Mouse (Mus musculus) forebrain, embryonic 15.5 days (tissue): ENCODE data around the gene Foxj3. TPM values are rescaled to one million over a fixed set of nuclear protein-coding genes. Genes with fewer than 3 reads are reported as not detected.
"Not testable (repeated sequence)": the region's sequence is repeated elsewhere in the genome, so short reads cannot be mapped to it uniquely, and the experiment has no call there.

Experiments used
- ATAC-seq: fragments of 200-750 bp; cut with Nextera tagmentation; replicated peaks from 2 replicates; pipeline ENCODE4 v1.8.0; 2017; ENCODE audit warnings: mild to moderate bottlenecking, moderate TSS enrichment, moderate library complexity
- H3K27ac ChIP-seq: fragments of 300-500 bp; sonication (generic); replicated peaks from 2 replicates; pipeline ENCODE4 v1.5.1; 2015; ENCODE audit warnings: mild to moderate bottlenecking, inconsistent platforms
- H3K27me3 ChIP-seq: fragments of 300-500 bp; sonication (generic); 2 replicates; pipeline ENCODE4 v1.6.1; 2015; ENCODE audit warnings: inconsistent platforms
- H3K36me3 ChIP-seq: fragments of 300-500 bp; sonication (generic); 2 replicates; pipeline ENCODE4 v1.6.1; 2015; ENCODE audit warnings: mild to moderate bottlenecking, inconsistent platforms
- H3K4me1 ChIP-seq: fragments of 300-500 bp; sonication (generic); 2 replicates; pipeline ENCODE4 v1.6.1; 2015; ENCODE audit warnings: inconsistent platforms
- H3K4me2 ChIP-seq: fragments of 300-500 bp; sonication (generic); replicated peaks from 2 replicates; pipeline ENCODE4 v1.6.1; 2015; ENCODE audit warnings: mild to moderate bottlenecking, inconsistent platforms
- H3K4me3 ChIP-seq: fragments of 300-500 bp; sonication (generic); 2 replicates; pipeline ENCODE4 v1.5.1; 2015; ENCODE audit warnings: mild to moderate bottlenecking, inconsistent platforms
- H3K9ac ChIP-seq: fragments of 300-500 bp; sonication (generic); replicated peaks from 2 replicates; pipeline ENCODE4 v1.6.1; 2015; ENCODE audit warnings: mild to moderate bottlenecking, inconsistent platforms
- H3K9me3 ChIP-seq: fragments of 300-500 bp; sonication (generic); 2 replicates; pipeline ENCODE4 v1.6.1; 2016; ENCODE audit warnings: inconsistent platforms
- WGBS: fragments of 180-500 bp; shearing (Covaris S2); methylation state at CpG from one replicate; pipeline ENCODE4 v1.1.7; 2015; ENCODE audit warnings: mixed read lengths; 5-methylcytosine and 5-hydroxymethylcytosine counted together
- polyA plus RNA-seq: library from polyadenylated mRNA; unstranded; fragments of >200 nt; fragmentation: Nextera tagmentation; extraction: Ambion mirVana; gene quantifications from 2 replicates; pipeline ENCODE4 v1.2.1, GENCODE M21; 2015

The Foxj3 gene
- polyA plus RNA-seq = 30.8 and 34.5 TPM in 2 replicates

GRCm38 (mm10) chr4:119536615-119537014 is at the start of gene Foxj3:
TSS of gene Foxj3 (plus strand) at chr4:119537004.
- WGBS = 90% methylated on average over 4 of the region's 4 CpGs
- H3K36me3 ChIP-seq, ATAC-seq, H3K27ac ChIP-seq, H3K27me3 ChIP-seq, H3K9ac ChIP-seq, H3K4me3 ChIP-seq, H3K4me2 ChIP-seq, H3K9me3 ChIP-seq: not testable (repeated sequence)
- peaks cover 20% of the 10 kb centered on the region for H3K4me1 ChIP-seq

GRCm38 (mm10) chr4:119489666-119490065 is 47.1 kb upstream of the Foxj3 start:
- H3K36me3 ChIP-seq = no peaks in the 10 kb centered on the region
- WGBS = 66% methylated on average over 10 of the region's 10 CpGs
- H3K9me3 ChIP-seq = no peaks in the 10 kb centered on the region
- H3K27ac ChIP-seq = no peak overlapping the region
- no peak for ATAC-seq
- H3K4me3 ChIP-seq = no peak overlapping the region
- H3K4me1 ChIP-seq = peaks cover 11% of the 10 kb centered on the region
- no peaks in the 10 kb centered on the region for H3K27me3 ChIP-seq
- no peak overlapping the region for H3K9ac ChIP-seq
- no peak overlapping the region for H3K4me2 ChIP-seq

- no peak for ATAC-seq
Observed at GRCm38 (mm10) chr4:119490806-119491205, 46.0 kb upstream of the Foxj3 start.

GRCm38 (mm10) chr4:119492291-119492932 is 44.4 kb upstream of the Foxj3 start, which contains the start of gene Rimkla:
TSS of gene Rimkla (minus strand) at chr4:119492628.
- H3K4me3 ChIP-seq = peak within 1 kb of the TSS; percentile 54
- no peaks in the 10 kb centered on the region for H3K9me3 ChIP-seq
- peak; percentile 95 for ATAC-seq
- peak within 1 kb of the TSS; percentile 74 for H3K4me2 ChIP-seq
- no peaks in the 10 kb centered on the region for H3K27me3 ChIP-seq
- no peaks in the 10 kb centered on the region for H3K36me3 ChIP-seq
- peak within 1 kb of the TSS; percentile 66 for H3K9ac ChIP-seq
- peak within 1 kb of the TSS; percentile 68 for H3K27ac ChIP-seq
- WGBS = under 1% methylated on average over 77 of the region's 77 CpGs
- H3K4me1 ChIP-seq = peaks cover 11% of the 10 kb centered on the region

More at GRCm38 (mm10) chr4:119490806-119491205, 46.0 kb upstream of the Foxj3 start:
- Histone ChIP-seq H3K4me3 (no peak overlapping the region), H3K9ac (no peak overlapping the region), H3K9me3 (no peaks in the 10 kb centered on the region), H3K4me1 (peaks cover 11% of the 10 kb centered on the region), H3K27me3 (no peaks in the 10 kb centered on the region), H3K4me2 (no peak overlapping the region), H3K36me3 (no peaks in the 10 kb centered on the region), H3K27ac (no peak overlapping the region)
- 80% methylated on average over 3 of the region's 3 CpGs for WGBS

GRCm38 (mm10) chr4:119492933-119493327 is 43.9 kb upstream of the Foxj3 start:
- WGBS = 40% methylated on average over 10 of the region's 10 CpGs
- peaks cover 11% of the 10 kb centered on the region for H3K4me1 ChIP-seq

GRCm38 (mm10) chr4:119498319-119498848 is 38.4 kb upstream of the Foxj3 start:
- H3K4me1 ChIP-seq = no peaks in the 10 kb centered on the region
- no peak overlapping the region for H3K4me2 ChIP-seq
- no peaks in the 10 kb centered on the region for H3K27me3 ChIP-seq
- H3K9me3 ChIP-seq = no peaks in the 10 kb centered on the region
- 60% methylated on average over 5 of the region's 5 CpGs for WGBS
- H3K9ac ChIP-seq = no peak overlapping the region
- ATAC-seq = no peak
- no peaks in the 10 kb centered on the region for H3K36me3 ChIP-seq
- no peak overlapping the region for H3K4me3 ChIP-seq
- no peak overlapping the region for H3K27ac ChIP-seq

More at GRCm38 (mm10) chr4:119492933-119493327, 43.9 kb upstream of the Foxj3 start:
- Histone ChIP-seq H3K9ac (peak overlapping the region; percentile 66), H3K27ac (peak overlapping the region; percentile 68), H3K4me3 (peak overlapping the region; percentile 54), H3K4me2 (peak overlapping the region; percentile 74), H3K36me3 (no peaks in the 10 kb centered on the region), H3K27me3 (no peaks in the 10 kb centered on the region), H3K9me3 (no peaks in the 10 kb centered on the region)
- ATAC-seq = peak; percentile 53; the same call in 1 of the 2 replicates

- Histone ChIP-seq H3K27ac (no peak overlapping the region), H3K4me3 (no peak overlapping the region), H3K27me3 (no peaks in the 10 kb centered on the region), H3K9me3 (no peaks in the 10 kb centered on the region), H3K9ac (no peak overlapping the region), H3K36me3 (no peaks in the 10 kb centered on the region), H3K4me1 (no peaks in the 10 kb centered on the region), H3K4me2 (no peak overlapping the region)
- 71% methylated on average over 2 of the region's 2 CpGs for WGBS
- ATAC-seq = no peak
Observed at GRCm38 (mm10) chr4:119511591-119511990, 25.2 kb upstream of the Foxj3 start.

- 73% methylated on average over 3 of the region's 3 CpGs for WGBS
- Histone ChIP-seq H3K27me3 (no peaks in the 10 kb centered on the region), H3K27ac (no peak overlapping the region), H3K4me1 (no peaks in the 10 kb centered on the region), H3K36me3 (no peaks in the 10 kb centered on the region), H3K4me3 (no peak overlapping the region), H3K9me3 (no peaks in the 10 kb centered on the region), H3K4me2 (no peak overlapping the region), H3K9ac (no peak overlapping the region)
- no peak for ATAC-seq
Observed at GRCm38 (mm10) chr4:119512731-119513141, 24.1 kb upstream of the Foxj3 start.

GRCm38 (mm10) chr4:119523575-119523974 is 13.2 kb upstream of the Foxj3 start:
- WGBS = 68% methylated on average over 4 of the region's 4 CpGs
- no peak for ATAC-seq
- no peaks in the 10 kb centered on the region for H3K27me3 ChIP-seq
- peak overlapping the region; percentile 71 for H3K27ac ChIP-seq
- no peak overlapping the region for H3K9ac ChIP-seq
- H3K4me1 ChIP-seq = peaks cover 11% of the 10 kb centered on the region; the same call in 1 of the 2 replicates
- H3K36me3 ChIP-seq = no peaks in the 10 kb centered on the region
- no peak overlapping the region for H3K4me2 ChIP-seq
- no peak overlapping the region for H3K4me3 ChIP-seq
- no peaks in the 10 kb centered on the region for H3K9me3 ChIP-seq

GRCm38 (mm10) chr4:119524010-119524409 is 12.8 kb upstream of the Foxj3 start:
- 89% methylated on average over 1 of the region's 1 CpGs for WGBS
- Histone ChIP-seq H3K4me3 (no peak overlapping the region), H3K9ac (no peak overlapping the region), H3K4me1 (peaks cover 11% of the 10 kb centered on the region; the same call in 1 of the 2 replicates), H3K36me3 (no peaks in the 10 kb centered on the region), H3K27ac (peak overlapping the region; percentile 71), H3K9me3 (no peaks in the 10 kb centered on the region), H3K4me2 (no peak overlapping the region), H3K27me3 (no peaks in the 10 kb centered on the region)
- ATAC-seq = peak; percentile 57; the same call in 1 of the 2 replicates

- Histone ChIP-seq H3K4me2 (no peak overlapping the region), H3K27me3 (no peaks in the 10 kb centered on the region), H3K36me3 (no peaks in the 10 kb centered on the region), H3K27ac (peak overlapping the region; percentile 71), H3K9ac (no peak overlapping the region), H3K4me1 (peaks cover 11% of the 10 kb centered on the region; the same call in 1 of the 2 replicates), H3K4me3 (no peak overlapping the region), H3K9me3 (no peaks in the 10 kb centered on the region)
- ATAC-seq = no peak
- 96% methylated on average over 2 of the region's 2 CpGs for WGBS
Observed at GRCm38 (mm10) chr4:119524466-119524865, 12.3 kb upstream of the Foxj3 start.

GRCm38 (mm10) chr4:119526329-119526845 is 10.4 kb upstream of the Foxj3 start:
- Histone ChIP-seq H3K27me3 (no peaks in the 10 kb centered on the region), H3K36me3 (no peaks in the 10 kb centered on the region), H3K9me3 (no peaks in the 10 kb centered on the region), H3K9ac (no peak overlapping the region), H3K27ac (no peak overlapping the region), H3K4me1 (peaks cover 11% of the 10 kb centered on the region; the same call in 1 of the 2 replicates), H3K4me2 (no peak overlapping the region), H3K4me3 (no peak overlapping the region)
- ATAC-seq = no peak
